Mouse (Mus musculus): ENCODE measurements around the gene Nadsyn1.

The Nadsyn1 gene

DNA sequence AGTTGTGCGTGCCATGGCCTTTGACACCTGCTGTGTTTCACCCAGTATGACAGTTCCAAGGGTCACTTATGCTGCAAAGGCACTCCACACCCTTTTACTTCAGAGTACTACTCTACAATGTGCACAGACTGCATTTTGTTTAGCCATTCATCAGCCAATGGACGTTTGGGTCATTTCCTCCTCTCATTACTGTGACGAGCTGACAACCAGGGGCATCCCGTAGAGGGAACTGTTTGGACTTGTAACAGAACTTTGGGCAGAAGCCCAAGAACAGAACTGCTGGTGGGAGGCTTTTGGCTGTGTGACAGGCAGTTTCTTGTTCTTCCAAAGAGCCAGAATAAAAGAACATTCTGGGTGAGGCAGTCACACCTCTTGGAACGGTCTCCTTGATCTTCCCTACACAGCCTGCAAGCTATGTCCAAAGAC, 17.4 kb downstream of the Nadsyn1 start:
- peak; percentile 74 for DNase-seq (ENCODE audit: inconsistent ontology term)

DNA sequence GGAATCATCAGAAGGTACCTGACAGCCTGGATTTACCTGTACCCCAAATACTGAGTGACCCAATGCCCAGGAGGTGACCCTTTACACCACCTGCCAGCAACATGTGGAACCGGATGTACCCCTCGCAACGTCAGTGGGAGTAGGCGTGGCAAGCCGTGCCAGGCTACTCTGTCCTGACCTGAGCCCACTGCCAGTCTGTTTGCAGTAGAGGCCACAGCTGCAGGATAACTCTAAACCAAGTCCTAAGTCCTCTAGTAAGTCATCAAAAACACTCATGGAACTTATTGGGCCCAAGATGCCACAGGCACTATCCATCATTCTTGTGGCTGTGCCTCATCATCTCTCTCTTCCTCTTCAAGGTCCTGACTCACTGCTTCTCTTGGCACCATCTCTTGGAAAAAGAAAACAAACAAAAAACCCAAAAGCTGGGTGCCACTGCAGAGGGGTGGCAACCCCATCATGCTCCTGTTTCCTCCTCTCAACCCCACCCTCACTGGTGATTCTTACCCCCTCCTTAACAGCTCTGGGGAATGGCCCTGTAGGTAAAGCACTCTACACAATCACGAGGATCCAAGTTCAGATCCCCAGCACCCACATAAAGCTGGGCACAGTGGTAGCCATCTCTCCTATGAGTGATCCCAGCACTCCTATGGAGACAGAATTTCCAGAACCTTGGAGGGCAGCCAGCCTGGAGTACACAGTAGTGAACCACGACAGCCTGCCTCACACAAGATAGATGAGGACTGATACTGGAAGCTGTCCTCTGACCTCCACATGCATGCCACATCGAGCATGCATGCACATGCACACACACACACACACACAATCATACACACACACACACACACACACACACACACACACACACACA, 21.2 kb downstream of the Nadsyn1 start:
- peak; percentile 54 for DNase-seq (ENCODE audit: inconsistent ontology term)

DNA sequence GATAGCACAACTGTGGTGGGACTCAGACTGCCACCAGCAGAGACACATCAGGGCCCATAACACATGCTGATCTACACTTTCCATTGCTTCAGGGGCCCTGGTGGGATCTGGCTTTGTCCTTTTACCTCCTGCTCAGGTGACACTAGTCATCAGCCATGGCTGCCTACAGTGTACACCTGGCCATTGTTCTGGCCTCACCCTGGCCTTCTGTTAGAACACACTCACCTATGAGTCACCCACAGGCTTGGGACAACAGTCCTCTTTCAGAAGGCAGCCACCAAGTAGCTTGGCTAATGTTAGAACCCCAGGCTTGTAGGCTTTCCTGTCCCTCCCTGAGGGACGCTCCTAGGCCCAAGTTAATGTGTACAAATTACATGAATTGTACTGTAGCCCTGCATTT, 21.9 kb downstream of the Nadsyn1 start:
- no peak for DNase-seq (ENCODE audit: inconsistent ontology term)

DNA sequence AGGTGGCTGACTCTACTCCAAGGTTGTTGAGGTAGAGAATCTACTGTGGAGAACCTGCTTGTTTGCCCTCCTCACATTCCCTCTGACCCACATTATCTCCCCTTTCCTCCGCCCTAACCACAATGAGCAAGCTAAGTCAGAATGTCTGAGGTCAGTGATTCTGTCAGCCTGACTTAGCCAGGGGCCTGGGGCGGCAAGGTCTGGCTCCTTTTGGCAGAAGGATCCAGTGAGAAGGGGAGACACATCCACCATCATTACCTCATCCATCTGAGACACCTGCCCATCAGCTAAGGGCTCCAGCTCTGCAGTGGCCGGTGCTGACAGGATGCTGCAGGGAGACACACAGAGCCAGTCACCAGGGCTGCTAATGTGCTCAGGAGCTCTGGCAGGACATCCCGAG, 23.9 kb downstream of the Nadsyn1 start:
- DNase-seq (ENCODE audit: inconsistent ontology term), result peak; percentile 39

DNA sequence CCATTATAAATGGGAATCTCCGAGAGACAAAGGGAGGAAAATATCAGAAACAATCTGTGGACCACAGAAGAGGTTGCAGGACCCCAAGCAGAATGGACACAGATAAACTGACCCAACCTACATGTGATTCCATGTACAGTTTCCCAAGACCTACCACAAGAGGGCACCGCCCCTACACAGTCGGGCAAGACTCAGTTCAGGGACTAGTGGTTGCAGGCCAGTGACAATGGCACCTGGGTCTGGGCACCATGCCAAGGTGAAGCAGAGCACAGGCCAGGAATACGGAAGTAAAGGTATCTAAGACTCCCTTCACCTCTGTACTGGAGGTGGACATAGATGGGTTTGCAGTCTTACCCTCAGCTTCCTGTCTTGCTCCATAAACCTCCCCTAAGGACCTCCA, 29.5 kb downstream of the Nadsyn1 start:
- DNase-seq (ENCODE audit: inconsistent ontology term), result peak; percentile 14

DNA sequence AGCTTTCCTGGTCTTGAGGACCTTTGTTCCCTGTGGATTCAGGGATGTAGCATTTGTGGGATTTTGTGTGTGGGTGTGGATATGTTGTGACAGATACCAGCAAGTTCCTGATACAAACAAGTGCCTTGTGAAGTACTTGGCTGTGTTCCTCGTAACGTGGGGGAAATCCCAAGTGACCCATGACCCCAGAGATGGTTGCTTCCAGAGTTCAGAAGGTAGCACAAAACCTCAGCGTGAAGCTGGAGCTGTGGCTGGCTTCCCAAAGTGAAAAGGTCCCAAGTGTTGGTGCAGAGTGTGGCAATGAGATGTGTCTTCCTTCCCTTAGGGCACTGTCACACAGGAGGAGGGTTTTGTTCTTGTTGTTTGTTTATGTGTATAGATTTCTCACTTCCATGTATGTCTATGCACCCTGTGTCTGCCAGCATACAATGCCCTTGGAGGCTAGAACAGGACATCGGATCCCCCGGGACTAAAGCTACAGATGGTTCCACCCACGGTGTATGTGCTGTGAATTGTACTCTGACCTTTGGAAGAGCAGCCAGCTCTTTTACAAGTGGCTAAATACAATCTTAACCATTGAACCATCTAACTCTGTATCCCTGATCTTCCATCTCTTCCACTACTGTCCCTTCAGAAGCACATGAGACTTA, 30.2 kb downstream of the Nadsyn1 start:
- DNase-seq (ENCODE audit: inconsistent ontology term), result peak; percentile 44

DNA sequence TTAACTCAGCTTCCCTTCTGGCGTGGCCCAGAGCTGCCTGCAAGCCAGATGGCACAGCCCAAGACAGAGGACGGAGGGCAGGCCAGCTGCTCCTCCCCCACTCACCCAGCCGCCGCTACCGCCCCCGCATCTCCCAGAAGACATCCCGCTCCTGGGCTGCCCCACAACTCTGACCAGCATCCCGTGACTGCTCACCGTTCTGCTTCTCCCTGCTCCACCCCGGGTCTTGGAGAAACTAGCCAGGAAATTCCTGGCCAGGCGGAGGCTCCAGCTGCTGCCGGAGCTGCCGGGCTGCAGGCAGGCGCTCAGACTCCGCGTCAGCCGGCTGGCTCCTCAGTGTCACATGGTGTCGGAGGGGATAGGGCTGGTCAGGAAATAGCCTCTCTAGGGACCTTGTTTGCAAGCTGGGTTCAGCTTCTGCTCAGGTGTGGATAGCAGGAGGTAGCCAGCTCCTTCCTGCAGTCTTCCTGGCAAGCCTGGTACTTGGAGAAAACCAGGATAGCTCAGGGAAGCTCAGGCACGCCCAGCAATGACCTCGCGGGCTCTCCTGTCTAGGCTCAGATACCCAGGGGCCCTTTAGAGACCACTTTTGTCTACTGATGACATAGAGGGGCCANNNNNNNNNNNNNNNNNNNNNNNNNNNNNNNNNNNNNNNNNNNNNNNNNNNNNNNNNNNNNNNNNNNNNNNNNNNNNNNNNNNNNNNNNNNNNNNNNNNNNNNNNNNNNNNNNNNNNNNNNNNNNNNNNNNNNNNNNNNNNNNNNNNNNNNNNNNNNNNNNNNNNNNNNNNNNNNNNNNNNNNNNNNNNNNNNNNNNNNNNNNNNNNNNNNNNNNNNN, 38.4 kb downstream of the Nadsyn1 start, which contains the start of gene Mrgpre:
Mrgpre (minus strand) TSS at position 505 of the 834 bp plus-strand sequence.
- peak; percentile 92 for DNase-seq (ENCODE audit: inconsistent ontology term)

DNA sequence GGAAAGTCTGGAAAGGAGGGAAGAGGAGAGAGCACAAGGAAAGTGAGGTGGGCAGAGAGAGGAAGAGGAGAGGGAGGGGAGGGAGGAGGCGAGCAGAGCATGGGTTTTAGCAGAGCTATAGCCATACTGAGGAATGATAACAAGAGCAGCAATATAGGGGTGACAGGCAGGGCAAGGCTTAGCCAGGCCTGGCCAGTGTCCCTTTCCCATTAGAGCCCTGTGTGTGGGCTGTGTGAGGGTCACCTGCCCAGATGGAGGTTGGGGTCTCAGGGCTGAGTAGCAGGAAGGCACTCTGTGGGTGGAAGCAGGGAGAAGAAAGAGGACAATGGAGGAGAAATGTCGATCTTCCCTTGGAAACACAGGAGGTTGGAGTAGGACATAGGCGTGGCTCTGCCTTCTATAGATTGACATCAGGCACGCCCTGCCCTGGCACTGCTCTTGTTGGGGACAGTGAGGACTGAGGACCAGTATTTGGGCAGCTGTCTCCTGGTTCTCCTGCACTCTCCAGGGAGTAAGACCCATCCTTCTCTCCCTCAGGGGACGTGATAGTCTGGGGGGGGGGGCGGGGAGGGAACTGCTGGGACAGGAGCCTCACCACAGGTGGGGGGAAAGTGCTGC, 39.2 kb downstream of the Nadsyn1 start:
- no peak for DNase-seq (ENCODE audit: inconsistent ontology term)

DNA sequence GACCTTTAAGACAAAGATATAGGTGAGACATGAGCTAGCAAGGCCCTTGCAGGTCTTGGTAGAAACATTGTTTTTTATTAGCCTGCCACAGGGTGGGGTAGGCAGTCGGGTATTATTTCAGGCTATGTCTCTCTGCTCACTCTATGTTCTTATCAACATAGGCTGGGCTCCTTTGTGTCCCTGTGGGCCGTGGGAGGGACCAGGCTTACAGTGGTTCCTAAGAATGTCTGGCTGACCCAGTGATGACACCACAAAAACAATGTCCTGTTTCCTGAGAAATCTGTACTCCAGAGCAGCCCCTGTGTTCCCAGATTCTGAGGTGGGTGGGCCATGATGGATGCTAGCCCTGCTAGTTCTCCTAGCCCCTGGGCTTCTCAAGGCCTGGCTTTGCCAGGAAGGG, 45.3 kb downstream of the Nadsyn1 start:
- DNase-seq (ENCODE audit: inconsistent ontology term), result no peak

DNA sequence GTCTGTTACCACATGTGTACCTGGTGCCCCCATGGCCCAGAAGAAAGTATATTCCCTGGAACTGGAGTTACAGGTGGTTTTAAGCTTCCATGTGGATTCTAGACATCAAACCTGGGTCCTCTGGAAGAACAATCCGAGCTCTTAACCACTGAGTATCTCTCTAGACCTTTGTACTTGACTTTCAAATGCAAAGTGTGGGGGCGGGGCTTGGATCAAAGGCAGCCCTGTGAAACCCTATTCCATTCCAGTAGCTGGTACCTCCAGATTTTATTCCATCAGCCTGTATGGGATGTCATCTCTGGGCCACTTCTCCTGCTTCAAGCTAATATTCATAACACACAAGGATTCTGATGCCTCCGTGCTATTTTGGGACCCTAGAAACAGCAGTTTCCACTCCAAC, 46.5 kb downstream of the Nadsyn1 start:
- no peak for DNase-seq (ENCODE audit: inconsistent ontology term)

DNA sequence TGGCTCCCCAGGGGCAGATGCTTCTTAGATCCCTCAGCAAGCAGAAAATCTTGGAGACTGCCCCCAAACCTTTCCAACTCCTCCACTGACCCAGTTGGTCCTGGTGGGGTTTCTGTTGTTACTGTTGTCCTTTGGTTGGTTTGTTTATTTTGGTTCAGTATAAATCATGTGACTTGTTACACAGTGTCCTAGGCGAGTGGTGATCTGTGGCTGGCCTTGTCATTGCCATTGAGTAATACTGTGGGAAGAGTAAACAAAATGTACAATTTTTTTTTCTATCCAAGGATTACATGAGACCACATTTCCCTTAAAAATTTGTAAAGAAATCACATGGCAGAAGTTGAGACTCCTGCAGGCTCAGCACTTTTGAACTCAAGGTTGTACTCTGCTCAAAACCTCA, 53.2 kb downstream of the Nadsyn1 start:
- no peak for DNase-seq (ENCODE audit: inconsistent ontology term)

DNA sequence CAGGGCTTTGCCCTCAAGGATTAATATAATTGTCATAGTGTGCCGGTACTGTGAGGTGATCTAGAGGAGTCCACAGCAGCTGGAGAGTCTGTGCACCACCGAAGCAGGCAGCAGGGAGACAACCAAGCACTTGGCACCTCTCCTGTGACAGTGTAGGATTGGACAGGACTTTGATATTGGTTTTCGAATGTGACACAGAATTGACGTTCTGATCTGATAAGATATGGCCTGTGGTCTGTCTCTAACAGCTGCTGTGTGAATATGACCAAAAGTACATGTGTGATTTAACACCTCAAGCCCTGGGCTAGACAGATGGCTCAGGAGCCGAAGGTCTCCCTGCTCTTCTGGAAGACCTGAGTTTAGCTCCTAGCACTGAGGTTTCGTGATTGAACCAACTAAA, 54.4 kb downstream of the Nadsyn1 start:
- no peak for DNase-seq (ENCODE audit: inconsistent ontology term)

DNA sequence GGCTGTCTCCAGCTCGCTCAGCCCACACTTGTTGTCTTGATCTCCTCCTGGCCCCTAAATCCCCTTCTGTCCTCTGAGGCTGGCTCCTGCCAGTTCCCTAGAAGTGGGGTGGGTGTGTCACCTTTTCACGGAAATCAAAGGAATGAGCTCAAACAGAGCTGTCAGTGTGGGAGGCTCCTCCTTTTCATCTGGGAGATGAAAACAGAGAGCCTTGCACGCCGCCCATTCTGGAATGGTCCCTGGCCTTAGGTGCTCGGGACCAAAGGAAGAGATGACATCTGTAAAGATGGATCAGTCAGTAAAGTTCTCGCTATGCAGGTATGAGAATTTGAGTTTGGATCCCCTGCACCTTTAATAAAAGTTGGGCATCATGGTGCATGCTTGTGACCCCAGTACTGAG, 55.8 kb downstream of the Nadsyn1 start, which contains the start of gene Mrgprg:
Mrgprg (minus strand) TSS at position 101 of the 400 bp plus-strand sequence.
- no peak for DNase-seq (ENCODE audit: inconsistent ontology term)

DNA sequence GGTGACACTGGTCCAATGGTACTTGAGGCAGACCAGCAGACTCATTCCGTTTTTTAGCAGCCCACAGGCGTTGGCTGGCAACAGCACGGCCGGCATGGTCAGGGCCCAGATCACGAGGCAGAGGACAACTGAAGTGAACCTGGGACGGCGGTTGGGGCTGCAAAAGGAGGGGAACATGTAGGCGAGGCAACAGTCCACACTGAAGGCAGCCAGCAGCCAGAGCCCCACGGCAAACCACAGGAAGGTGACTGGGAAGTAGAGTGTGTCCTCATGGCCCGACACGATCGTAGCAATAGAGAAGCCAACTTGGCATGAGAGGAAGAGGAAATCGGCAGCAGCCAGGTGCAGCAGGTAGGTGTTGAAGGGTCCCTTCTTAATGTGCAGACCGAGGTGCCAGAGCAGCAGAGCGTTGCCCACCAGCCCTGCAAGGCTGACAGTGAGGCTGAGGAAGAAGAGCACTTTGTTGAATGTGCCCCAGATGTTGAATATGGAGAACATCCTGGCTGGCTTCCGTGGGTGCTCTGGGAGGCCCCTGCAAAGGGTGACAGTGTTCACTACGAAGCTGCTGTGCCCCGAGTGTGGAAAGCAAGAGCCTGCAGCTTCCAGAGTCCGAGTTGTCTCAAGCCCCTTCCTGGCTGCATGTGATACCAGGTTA, 57.6 kb downstream of the Nadsyn1 start:
- DNase-seq (ENCODE audit: inconsistent ontology term), result no peak

DNA sequence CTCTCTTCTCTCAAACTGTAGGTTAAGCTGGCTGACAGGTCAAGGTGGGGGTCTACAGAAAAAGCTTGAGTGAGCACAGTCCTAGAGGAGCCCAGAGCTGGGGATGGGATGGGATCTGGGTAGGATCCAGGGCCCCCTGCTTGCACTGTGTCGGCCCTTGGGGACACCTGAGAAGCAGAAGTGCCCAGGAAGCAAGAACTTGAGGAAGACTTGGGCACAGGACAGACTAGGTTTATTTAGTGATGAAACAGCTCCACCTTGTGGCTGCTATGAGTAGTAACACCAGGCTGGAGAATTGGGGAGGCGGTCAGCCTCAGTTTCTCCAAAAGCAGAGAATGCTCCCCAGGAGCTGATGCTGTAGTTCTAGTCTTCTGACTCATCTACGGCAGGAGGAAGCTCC, 58.9 kb downstream of the Nadsyn1 start:
- DNase-seq (ENCODE audit: inconsistent ontology term), result no peak

DNA sequence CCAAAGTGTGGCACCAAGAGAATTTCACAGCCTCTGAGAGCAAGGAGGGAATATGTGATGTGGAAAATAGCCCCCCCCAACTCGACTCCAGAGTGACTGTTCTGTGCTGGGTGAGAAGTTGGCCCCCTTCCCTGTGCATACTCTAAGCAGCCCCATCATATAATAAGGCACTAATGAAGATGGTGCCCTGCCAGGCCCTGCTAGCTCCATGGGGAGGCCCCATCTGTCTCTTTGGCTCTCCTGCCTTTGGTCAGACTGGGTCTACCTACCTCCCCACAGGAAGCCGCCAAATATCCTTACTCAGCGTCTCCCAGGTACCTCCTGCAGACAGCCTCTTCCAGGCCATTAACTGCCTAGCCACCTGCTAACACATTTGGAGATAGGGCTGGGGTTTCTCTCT, 63.7 kb downstream of the Nadsyn1 start:
- no peak for DNase-seq (ENCODE audit: inconsistent ontology term)

DNA sequence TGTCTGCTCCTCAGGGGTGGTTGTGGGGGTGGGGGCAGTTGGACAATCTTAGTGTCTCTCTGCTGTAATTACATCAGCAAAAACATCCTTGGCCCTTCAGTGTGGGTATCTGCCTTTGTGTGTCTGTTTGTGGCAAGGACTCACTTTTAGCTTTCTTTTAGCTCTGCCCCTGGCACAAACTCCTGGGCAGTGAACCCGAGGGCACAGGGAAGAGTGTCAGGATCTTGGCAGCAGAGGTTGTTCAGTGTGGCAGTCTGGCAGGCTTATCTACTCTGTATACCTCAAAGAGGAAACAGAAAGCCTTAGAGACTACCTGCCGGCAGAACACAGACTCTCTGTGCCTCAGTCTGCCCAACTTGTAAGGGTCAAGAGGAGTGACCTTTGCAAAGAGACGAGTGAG, 65.0 kb downstream of the Nadsyn1 start:
- no peak for DNase-seq (ENCODE audit: inconsistent ontology term)

DNA sequence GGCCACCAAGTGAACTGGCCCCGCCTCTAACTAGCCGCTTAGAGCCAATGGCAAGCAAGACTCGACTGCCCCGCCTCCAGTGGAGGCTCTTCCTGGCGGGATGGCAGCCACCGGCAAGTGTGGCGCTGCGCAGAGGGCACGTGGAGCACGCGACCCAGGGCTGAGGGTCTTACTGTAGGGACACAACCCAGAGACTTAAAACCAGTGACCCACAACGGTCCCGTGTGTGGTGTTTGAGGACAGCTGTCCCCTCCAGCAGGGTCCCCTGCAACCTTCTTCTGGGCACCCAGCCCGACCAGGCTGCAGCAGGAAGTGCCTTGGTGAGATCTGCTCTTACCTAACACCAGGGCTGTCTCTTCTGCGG, 65.6 kb downstream of the Nadsyn1 start:
- peak; percentile 74 for DNase-seq (ENCODE audit: inconsistent ontology term)

DNA sequence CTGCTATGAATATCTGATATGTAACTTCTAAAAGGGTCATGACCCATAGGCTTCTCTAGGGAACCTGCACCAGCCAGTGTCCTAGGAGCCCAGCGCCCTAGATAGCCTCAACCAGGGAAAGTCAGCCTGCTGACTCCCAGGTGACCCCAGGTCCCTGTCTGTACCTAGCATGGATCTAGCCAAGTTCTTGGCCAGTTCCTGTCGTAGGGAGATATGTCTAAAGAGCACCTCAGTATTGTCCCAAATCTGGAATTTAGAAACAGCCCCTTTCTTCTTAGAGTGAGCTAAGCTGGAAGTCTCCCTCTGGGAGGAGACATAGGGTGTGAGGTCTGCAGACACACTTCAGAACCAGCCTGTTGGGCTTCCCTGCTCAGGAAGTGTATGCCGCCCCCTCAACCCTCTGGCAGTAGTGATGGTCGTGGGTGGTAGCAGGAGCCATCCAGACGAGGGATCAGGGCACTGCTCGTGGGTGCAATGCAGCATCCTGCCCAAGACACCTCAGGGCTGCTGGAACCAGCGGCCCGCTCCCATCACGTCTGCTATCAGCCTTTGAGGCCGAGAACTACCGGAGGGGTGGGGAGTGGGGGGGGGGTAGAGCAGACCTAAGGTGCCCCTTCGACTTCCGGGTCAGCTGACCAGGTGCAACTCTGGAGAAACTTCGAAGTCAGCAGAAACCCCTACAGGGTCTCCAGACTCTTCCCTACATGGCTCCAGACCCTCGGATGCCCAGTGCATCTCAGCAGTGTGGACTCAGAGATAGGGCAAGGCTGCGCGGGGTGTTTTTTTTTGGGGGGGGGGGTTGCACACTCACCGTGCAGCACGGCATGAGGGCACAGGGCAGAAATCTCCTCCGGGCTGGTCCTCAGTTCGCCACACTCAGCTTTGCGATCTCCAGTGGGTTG, 66.3 kb downstream of the Nadsyn1 start, which contains the start of gene Osbpl5:
Osbpl5 (minus strand) TSS at position 861 of the 902 bp plus-strand sequence.
- DNase-seq (ENCODE audit: inconsistent ontology term), result no peak

Data from Muller cell, postnatal 12 days (primary cell).